Mouse (Mus musculus): Measurements from ENCODE around the gene Cenpq.

GRCm38 (mm10) chr17:40875568-40875967, 59.3 kb downstream of the Cenpq start:
- no peak for TF ChIP-seq MAFK (IDR thresholded peaks at IDR 0.05; ENCODE audit: insufficient read depth, low read depth, low read length)
- no peak for TF ChIP-seq HCFC1 (IDR thresholded peaks at IDR 0.05; ENCODE audit: borderline replicate concordance, insufficient read depth, low read length)
